Mouse (Mus musculus): ENCODE data around the gene Exoc6b. TPM values are rescaled to one million over a fixed set of nuclear protein-coding genes. Genes with fewer than 3 reads are reported as not detected.
"Not testable (repeated sequence)": the region's sequence is repeated elsewhere in the genome, so short reads cannot be mapped to it uniquely, and the experiment has no call there.

Exoc6b gene
- total RNA-seq, 4 experiments from 2014 or later: 113 to 138 (median 123) TPM

DNA sequence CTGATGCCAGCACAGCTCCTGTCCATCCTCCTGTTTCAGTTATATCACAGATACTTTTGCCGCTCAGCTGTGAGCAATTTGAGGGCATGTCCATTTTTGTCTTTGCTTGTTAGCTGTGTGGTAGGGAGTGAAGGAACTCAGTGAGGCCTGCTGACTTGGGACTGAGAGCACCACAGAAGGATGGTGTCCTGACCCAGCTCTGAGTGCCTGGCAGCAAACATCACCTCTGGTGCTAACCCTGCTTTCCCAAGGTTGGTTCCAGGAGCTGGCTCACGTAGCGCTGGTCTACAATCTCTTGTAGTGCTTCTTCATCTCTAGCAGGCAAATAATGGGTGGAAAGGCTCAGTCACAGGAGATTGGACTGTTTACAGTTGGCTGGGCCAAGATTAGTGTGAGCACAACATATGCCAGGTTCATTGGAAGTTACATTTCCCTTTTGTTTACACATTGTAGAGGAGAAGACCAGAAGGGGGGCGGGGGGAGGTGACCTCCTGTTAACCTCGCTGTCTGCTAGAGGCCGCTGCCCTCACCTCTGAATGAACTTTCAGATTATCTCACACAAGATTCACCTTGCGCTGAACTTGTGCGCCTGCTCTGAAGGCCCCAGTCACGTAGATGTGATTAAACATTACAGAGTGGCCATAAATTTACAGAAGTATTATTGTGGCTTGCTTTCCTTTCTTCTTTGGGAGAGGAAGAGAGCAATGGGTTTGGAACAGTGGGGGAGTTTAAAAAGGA lies 428.8 kb downstream of the Exoc6b start:
- DNase-seq (ENCODE audit: low spot score in 2 of 2): no peak

- no peak for DNase-seq (ENCODE audit: low spot score in 2 of 2)
These were observed 431.1 kb downstream of the Exoc6b start for GRCm38 (mm10) chr6:84638206-84638605.

DNA sequence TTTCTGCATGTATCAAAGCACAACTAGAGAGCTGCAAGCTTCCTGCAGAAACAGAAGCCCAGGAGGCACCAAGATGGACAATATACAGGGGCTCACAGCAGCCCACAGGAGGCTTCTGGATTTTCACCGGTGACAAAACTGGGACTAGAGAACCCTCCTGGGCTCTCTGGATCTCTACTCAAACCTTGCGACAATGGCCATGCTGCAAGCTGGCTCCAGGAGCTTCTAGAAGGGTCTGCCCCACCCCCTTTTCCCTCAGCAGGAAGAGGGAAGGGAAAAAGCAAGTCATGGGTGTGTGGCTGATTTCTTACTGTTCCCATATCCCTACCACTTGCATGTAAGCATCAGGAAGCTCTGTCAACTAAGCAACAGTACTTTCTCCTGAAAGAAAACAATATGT lies 437.7 kb downstream of the Exoc6b start:
- no peak for DNase-seq (ENCODE audit: low spot score in 2 of 2)

- no peak for DNase-seq (ENCODE audit: low spot score in 2 of 2)
These were observed 439.0 kb downstream of the Exoc6b start for GRCm38 (mm10) chr6:84630276-84630675.

GRCm38 (mm10) chr6:84628831-84629230 lies 440.5 kb downstream of the Exoc6b start:
- DNase-seq (ENCODE audit: low spot score in 2 of 2): no peak

DNA sequence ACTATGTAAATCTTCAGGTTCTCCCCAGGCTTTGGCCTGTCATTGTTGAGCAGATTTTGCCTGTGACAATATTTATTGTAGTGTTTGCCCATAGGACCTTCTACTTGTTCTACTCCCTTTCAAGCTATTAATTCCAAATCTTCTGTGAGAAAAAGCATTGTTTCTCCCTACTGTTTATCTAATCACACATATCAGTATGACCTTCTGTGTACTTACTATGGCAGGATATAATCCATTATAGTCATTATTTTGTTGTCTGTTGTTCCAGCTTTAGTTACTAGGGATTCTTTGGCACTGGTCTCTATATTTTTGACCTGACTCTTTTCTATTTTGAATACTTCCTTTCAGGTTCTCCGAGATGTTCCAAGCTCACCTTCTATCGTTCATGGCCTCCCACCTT lies 442.9 kb downstream of the Exoc6b start:
- DNase-seq (ENCODE audit: low spot score in 2 of 2): no peak

DNA sequence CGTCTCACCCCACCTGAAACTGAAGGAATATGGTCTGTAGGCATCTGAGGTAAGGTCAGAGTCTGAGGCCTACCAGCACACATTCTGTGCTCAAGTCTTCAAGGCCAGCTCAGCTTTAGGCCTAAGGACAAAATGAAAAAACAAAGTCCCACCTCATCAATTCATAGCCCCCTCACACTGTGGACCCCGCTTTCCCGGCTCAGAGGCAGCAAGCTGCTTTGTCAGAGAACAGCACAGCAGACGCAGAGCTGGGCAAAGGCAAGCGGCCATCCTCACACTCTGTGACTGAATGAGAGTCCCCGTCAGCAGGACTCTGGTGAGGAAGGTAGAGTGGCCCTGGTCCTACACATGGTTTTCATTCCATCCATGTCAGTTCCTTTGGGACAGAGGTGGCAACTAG lies 450.1 kb downstream of the Exoc6b start:
- no peak for DNase-seq (ENCODE audit: low spot score in 2 of 2)

- DNase-seq (ENCODE audit: low spot score in 2 of 2): no peak
These were observed 452.3 kb downstream of the Exoc6b start for GRCm38 (mm10) chr6:84617051-84617450.

- no peak for DNase-seq (ENCODE audit: low spot score in 2 of 2)
These were observed 452.7 kb downstream of the Exoc6b start for GRCm38 (mm10) chr6:84616586-84616985.

GRCm38 (mm10) chr6:84613561-84613960 lies 455.8 kb downstream of the Exoc6b start:
- no peak for DNase-seq (ENCODE audit: low spot score in 2 of 2)

DNA sequence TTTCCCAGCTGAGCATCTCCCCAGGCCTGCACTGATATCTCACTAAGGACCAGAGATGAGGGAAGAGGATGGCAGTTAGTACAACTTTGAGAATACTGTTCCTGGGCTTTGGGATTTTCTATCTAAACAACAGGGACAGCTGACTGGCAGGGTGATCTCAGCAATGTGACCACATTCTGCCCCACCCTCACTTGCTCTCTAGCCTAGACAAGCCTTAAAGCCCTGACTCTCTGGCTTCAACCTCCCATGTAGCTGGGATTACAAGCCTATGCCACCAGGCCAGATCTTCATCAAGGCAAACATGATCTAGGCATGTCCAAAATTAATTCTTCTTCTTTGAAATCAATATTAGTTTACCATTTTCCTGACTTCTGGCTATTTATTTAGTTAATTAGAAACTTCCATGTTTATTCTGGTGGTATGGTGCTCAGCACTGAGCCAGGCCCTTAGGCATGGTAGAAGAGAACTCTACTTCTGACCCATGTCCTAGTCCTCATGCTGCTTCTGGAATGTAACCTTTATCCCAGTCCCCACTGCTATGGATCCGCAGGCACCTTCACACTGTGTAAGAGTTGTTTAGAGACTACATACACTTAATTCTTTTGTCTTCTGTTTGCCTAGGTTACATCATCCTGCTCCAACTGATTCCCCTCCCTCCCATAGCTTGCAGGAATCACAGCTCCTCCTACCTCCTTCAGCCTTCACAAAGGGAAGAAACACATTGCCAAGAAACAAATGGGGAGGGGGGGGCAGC lies 468.0 kb downstream of the Exoc6b start:
- DNase-seq (ENCODE audit: low spot score in 2 of 2): no peak

DNA sequence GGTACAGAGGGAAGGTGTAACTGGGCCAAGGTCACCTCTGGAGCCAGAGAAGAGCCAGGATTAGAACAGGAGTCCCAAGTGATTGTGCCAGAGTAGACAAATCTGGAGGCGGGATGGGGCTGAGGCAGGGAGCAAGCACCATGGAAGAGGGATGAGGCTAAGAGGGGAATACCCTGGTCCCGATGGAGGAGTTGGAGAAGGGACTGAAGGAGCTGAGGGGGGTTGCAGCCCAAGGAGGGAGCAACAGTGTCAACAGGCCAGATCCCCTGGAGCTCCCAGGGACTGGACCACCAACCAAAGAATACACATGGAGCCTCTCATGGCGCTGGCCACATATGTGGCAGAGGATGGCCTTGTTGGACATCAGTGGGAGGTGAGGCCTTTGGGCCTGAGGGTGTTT lies 470.0 kb downstream of the Exoc6b start:
- DNase-seq (ENCODE audit: low spot score in 2 of 2): not testable (repeated sequence)

GRCm38 (mm10) chr6:84598725-84599124 lies 470.6 kb downstream of the Exoc6b start:
- DNase-seq (ENCODE audit: low spot score in 2 of 2): no peak

- DNase-seq (ENCODE audit: low spot score in 2 of 2): no peak
These were observed 474.7 kb downstream of the Exoc6b start for GRCm38 (mm10) chr6:84594626-84595025.

DNA sequence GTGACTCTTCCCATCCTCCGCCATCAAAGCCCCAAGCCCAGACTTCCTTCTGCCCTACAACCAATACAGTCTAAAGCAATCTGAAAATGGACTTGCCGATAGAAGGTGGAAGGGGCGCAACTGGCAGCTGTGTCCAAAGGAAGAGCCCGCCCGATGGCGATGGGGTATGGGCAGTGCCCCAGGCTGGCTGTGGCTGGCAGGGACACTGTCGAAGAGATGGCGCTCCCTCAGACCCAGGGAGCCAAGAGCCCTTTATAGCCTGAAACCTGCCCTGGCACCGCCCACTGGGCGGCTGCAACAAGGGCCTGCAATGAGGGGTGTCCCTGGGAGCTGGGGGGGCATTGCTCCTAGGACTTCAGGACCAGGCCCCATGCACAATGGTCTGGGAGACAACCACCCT lies 475.6 kb downstream of the Exoc6b start, which contains the start of gene Cyp26b1:
Gene Cyp26b1 (minus strand): TSS at position 216 of the 400 bp plus-strand sequence.
- DNase-seq (ENCODE audit: low spot score in 2 of 2): no peak

DNA sequence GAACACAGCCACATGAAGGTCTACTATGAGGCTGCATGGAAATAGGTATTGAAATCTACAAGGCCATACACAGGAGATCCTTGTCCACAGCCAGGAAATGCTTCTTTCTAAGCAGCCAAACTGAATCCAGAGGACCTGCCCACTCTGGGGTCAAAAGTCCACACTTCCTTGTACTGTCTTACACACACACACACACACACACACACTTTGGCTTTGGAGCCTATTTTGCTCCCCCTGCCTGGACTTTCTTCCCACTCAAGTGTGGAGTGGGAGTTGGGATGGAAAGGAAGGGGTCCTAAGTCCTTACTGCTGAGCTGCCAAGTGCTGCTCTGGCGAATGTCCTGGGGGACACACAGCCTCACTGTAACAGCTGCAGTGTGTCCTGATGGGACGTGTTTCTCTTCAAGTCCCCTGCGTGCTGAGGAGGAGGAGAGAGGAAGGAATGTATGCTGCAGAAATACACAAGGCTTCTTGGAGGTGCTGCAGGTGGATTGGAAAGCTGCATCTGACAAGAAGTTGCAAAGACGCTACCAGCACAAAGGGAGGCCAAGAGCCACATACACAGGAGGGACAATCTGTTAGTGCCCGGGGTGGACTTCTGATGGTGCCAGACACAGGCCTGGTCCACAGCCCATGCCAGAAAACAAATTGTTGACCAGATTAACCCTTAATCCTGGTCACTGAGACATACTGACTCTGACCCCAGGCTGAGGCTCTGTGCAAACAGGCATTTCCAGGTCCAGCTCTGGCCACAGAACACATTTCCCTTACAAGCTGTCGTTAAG lies 478.2 kb downstream of the Exoc6b start:
- DNase-seq (ENCODE audit: low spot score in 2 of 2): no peak

DNA sequence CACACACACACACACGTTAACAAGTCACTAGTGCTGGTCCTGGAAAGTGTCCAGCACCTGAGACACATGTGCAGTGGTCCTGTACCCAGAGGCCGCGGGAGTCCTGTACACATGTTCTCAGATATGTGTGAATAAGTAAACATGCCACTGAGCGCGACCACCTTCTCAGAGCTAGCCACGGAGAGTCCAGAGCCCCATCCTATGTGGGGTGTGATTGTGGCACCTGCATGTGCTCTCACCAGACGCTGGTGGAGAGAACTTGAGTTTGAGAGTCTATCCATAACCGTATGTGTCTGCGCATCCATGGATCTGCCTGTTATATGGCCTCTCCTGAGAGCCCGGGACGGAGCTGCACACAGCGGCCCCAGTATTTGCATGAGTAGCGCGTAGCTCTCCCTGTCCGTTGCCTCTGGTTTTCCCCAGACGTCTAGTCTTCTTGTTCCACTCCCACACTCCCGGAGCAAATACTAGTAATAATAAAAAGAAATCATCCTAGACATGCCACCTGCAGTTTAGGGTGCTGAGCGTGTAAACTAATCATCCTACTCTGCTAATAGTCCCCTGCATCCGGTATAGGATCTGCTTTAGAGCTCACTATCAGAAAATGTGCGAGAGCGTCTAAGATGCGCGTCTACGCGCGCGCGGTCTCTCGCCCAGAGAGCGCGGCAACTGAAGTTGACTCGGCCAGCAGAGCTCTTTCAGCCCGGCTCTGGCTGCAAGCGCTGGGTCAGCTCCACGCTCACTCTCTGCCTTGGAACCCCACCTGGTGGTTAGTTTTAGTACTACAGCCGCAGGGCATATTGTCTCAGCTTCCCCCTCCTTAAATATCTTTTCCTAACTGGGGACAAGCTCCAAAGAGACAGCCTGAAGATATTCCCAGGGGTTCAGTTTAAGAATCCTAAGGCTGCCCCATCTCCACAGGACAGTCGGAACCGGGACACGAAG lies 479.3 kb downstream of the Exoc6b start:
- DNase-seq (ENCODE audit: low spot score in 2 of 2): peak; percentile 52 to 85

DNA sequence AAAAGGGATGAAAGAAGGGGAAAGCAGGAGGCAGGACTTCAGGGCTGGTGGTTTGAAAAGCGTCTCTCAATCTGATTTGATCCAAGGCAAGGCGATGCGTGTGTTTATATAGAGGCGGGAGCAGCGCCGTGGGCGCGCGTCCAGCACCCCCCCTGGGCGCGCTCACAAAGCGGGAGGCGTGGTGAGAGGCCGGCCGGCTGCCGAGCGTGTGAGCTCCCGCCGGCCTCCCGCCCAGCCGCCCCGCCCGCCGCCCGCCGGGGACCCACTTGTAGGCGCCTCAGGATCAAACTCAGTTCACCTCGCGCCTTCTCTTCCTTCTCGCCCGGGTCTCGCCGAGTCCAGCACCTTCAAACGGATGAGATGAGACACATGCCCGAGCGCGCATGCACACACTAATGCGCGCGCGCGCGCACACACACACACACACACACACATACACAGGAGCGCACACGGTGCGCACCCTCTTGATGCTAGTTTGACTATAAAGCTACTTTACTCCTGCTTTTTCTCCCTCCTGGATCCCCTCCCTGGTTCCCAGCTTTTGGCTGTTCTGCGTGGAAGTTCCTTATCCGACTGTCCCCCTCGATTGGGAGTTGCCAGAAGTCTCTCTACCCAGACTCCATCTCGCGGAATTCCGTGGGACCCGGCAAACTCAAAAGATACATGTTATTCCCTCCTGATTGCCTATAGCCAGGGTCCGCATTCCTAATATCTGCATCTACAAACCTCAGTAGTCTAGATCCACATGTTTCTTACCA lies 480.2 kb downstream of the Exoc6b start:
- DNase-seq (ENCODE audit: low spot score in 2 of 2): no peak

GRCm38 (mm10) chr6:84588221-84588894 lies 481.0 kb downstream of the Exoc6b start:
- no peak for DNase-seq (ENCODE audit: low spot score in 2 of 2)

All from layer of hippocampus, adult 8-10 months (tissue).